Mouse (Mus musculus) heart, adult 2 months (tissue): ENCODE results near the gene Vps72. TPM values are rescaled to one million over a fixed set of nuclear protein-coding genes. Genes with fewer than 3 reads are reported as not detected.
A peak's percentile ranks its signal among the peaks of the same experiment; 100 is the strongest.

Experiments
- DNase-seq, 2 experiments: peaks; one replicate each; pipeline ENCODE4 v3.0.0; 2021
- H3K27ac ChIP-seq: fragments of 200-600 bp; 2 replicates; pipeline ENCODE4 v1.8.1; 2022
- H3K27me3 ChIP-seq: fragments of 200-500 bp; 2 replicates; pipeline ENCODE4 v1.6.1; 2012; ENCODE audit warnings: mild to moderate bottlenecking, low read length, inconsistent platforms, mixed read lengths; ENCODE audit not compliant: control insufficient read depth, insufficient read depth
- H3K36me3 ChIP-seq: fragments of 200-500 bp; 2 replicates; pipeline ENCODE4 v1.6.1; 2012; ENCODE audit warnings: low read length, inconsistent platforms; ENCODE audit not compliant: control insufficient read depth, insufficient read depth
- H3K4me1 ChIP-seq: fragments of 200-500 bp; 2 replicates; pipeline ENCODE4 v1.6.1; 2011; ENCODE audit warnings: low read length; ENCODE audit not compliant: control insufficient read depth, insufficient read depth
- H3K4me3 ChIP-seq: fragments of 200-600 bp; 2 replicates; pipeline ENCODE4 v1.8.1; 2022
- H3K79me2 ChIP-seq: fragments of 200-500 bp; replicated peaks from 2 replicates; pipeline ENCODE4 v1.6.1; 2012; ENCODE audit warnings: mild to moderate bottlenecking, inconsistent platforms, low read length, moderate library complexity, mixed read lengths; ENCODE audit not compliant: control insufficient read depth, insufficient read depth
- H3K9ac ChIP-seq: fragments of 200-500 bp; 2 replicates; pipeline ENCODE4 v1.6.1; 2012; ENCODE audit warnings: low read depth, mild to moderate bottlenecking, control low read depth, inconsistent platforms, low read length, mixed read lengths
- CTCF ChIP-seq: fragments of 200-600 bp; IDR thresholded peaks from 2 replicates; pipeline ENCODE4 v1.8.1; 2022; ENCODE audit warnings: antibody characterized with exemption, mild to moderate bottlenecking, moderate library complexity
- EP300 ChIP-seq: fragments of 200-500 bp; IDR thresholded peaks from 2 replicates; pipeline ENCODE4 v1.6.1; 2011; ENCODE audit warnings: low read depth, low read length, control low read depth; ENCODE audit not compliant: insufficient read depth
- POLR2A ChIP-seq: fragments of 200-500 bp; IDR thresholded peaks from 2 replicates; pipeline ENCODE4 v1.6.1; 2011; ENCODE audit warnings: mild to moderate bottlenecking, low read depth, low read length, control low read depth; ENCODE audit not compliant: insufficient read depth
- WGBS: fragments of 180-500 bp; shearing (Covaris S2); methylation state at CpG from one replicate; pipeline ENCODE4 v1.1.7; 2018; 5-methylcytosine and 5-hydroxymethylcytosine counted together
- intact Hi-C: fragments of 180-260 bp; cut with DNase I; formaldehyde crosslinking; loops from one replicate; pipeline ENCODE4 v1.15.1; 2025
- polyA plus RNA-seq: library from polyadenylated mRNA; depleted of rRNA; stranded (reverse); fragments of >200 nt; gene quantifications from 2 replicates; pipeline ENCODE4 v1.2.3, GENCODE M21; 2012
- total RNA-seq, 2 experiments: library from RNA; stranded (reverse); gene quantifications; 2 replicates each; pipeline ENCODE4 v1.2.3; 2021

The Vps72 gene
- total and polyA plus RNA-seq, 3 experiments = 31.8 to 36.5 (median 34.5) TPM

DNA sequence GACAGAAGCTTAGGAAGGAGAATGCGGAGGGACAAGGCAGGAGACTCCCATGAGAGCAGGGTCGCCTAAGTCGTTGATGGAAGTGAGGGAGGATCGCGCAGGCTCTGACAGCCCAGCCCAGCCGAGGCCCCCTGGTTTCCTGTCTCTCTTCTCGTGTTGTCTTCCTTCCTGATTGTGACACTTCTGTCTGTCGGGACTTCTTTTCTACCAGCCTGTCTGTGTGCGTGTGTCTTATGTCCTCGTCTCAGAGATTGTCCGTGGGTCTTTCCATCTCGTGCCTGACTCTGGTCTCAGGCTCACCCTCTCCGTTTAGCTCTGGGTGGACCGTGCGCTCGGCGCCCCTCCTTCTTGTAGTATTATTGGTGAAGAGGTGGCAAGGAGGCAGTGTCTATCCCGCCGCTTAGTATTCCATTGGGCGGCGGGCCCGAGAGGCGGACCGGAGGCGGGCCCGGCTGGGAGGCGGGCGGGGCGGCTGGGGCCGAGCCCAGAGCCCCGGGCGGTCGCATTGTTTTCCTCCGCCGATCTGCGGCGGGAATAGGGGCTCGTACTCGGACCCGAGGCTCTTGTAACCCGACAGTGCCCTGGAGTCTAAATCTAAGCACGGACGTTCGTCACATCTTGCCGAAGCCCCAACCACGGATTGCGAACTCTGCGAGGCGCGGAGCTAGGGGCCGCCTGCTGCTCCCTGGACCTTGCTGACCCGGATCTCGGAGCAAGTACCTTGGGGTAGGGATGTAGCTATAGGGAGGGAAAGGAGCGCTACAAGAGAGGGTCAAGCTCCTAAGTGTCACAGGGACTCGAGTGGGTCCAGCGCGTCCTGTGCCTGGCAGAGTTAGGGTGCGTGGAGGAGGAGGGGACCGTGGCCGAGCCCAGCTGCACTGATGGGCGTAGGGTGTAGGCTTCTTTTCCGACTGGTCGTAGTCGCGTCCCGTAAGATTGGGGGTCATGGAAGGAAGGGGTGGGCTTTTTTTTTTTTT is 49.5 kb downstream of the Vps72 start, which contains the start of gene Sema6c:
Gene Sema6c (plus strand): TSS at position 471 of the 977 bp plus-strand sequence.
- intact Hi-C loops = loop anchor here (2.0 kb wide), 2 partner anchors 17 to 53 kb away; partner anchors contain the start of genes Pip5k1a and Tnfaip8l2
- Histone ChIP-seq H3K27me3 (no peaks in the 10 kb centered on the region), H3K79me2 (no peaks in the 10 kb centered on the region), H3K27ac (peak within 1 kb of the TSS; percentile 52), H3K36me3 (no peaks in the 10 kb centered on the region), H3K9ac (peak within 1 kb of the TSS; percentile 73), H3K4me1 (peaks cover 5% of the 10 kb centered on the region), H3K4me3 (peak within 1 kb of the TSS; percentile 89)
- WGBS = under 1% methylated on average over 66 of the region's 66 CpGs
- DNase-seq = peak; percentile 93
- no peak for TF ChIP-seq CTCF
- peak; percentile 87 for TF ChIP-seq POLR2A
- 0 out of 2 replicates have a peak, but pooled peaks have one; percentile 19 for TF ChIP-seq EP300

DNA sequence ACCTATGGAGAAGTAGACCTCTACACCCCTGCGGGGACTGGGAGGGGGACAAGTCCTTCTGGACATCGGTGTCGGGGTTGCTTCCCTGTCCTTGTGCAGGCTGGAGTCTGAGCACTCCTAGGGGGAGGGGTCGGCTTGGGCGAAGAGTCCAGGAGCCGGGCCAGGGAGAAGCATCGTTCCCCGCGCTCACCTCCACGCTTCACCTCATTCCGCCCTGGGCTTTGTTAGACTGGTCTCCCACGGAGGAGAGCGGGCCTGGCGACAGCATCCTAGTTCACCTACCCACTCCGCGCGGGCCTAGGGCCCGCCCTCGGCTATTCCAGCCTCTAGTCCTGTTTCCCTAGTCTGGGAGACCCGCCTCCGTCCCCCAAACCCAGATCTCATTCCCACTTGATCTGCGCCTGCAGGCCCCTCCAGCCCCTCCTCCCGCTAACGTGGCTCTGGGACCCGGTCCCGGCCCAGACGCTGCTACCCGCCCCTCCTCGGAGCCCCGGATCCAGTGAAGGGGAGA is 50.3 kb downstream of the Vps72 start:
- TF ChIP-seq CTCF = no peak
- no peak for TF ChIP-seq EP300
- no peak for TF ChIP-seq POLR2A

DNA sequence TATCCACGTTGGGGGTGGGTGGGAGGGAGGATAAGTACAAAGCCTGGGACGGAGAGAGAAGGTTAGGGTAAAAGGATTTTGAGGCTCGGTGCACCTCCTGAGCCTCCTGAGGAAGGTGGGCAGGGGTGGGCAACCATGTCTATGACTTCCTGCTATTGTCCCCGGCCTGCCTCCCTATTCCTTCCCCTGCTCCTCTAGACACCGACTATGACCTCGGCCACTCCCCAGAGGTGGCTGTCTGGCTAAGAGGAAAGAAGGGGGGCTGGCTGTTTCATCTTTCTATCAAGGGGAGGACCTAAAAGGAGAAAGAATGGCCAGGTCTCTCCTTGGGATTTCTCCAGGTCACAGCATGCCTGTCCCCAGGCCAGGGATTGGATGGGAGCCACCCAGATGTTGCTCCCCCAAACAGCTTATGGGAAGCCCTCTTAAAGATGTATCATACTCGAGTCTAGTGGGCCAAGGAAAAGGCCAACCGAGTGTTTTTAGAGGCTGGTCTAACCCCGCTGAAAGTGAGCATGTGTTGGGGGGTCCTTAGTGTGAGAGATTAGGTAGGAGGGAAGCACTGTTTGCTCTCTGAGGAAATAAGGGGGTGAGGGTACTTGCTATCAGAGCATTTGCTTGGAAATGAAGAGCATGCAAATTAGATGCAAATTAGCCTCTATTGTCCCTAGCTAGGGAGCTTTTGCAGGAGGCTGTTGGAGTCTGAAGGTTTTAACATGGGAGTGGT is 51.0 kb downstream of the Vps72 start:
- no peak for DNase-seq
- Histone ChIP-seq H3K4me1 (peaks cover 5% of the 10 kb centered on the region), H3K9ac (no peak overlapping the region), H3K36me3 (no peaks in the 10 kb centered on the region), H3K4me3 (peak overlapping the region; percentile 89), H3K27me3 (no peaks in the 10 kb centered on the region), H3K79me2 (no peaks in the 10 kb centered on the region), H3K27ac (no peak overlapping the region)
- TF ChIP-seq EP300 = no peak
- no peak for TF ChIP-seq CTCF
- TF ChIP-seq POLR2A = no peak
- intact Hi-C loops = loop anchor here (2.0 kb wide), 2 partner anchors 19 to 55 kb away; partner anchors contain the start of genes Pip5k1a and Tnfaip8l2
- 30% methylated on average over 9 of the region's 9 CpGs for WGBS

More for the DNA sequence above, 50.3 kb downstream of the Vps72 start:
- Histone ChIP-seq H3K4me1 (peaks cover 5% of the 10 kb centered on the region), H3K27ac (no peak overlapping the region), H3K4me3 (peak overlapping the region; percentile 89), H3K36me3 (no peaks in the 10 kb centered on the region), H3K27me3 (no peaks in the 10 kb centered on the region), H3K79me2 (no peaks in the 10 kb centered on the region), H3K9ac (peak overlapping the region; percentile 73)
- peak; percentile 20 to 43 for DNase-seq
- 8% methylated on average over 30 of the region's 30 CpGs for WGBS
- intact Hi-C loops = loop anchor here (2.0 kb wide), 2 partner anchors 18 to 54 kb away; partner anchors contain the start of genes Pip5k1a and Tnfaip8l2

DNA sequence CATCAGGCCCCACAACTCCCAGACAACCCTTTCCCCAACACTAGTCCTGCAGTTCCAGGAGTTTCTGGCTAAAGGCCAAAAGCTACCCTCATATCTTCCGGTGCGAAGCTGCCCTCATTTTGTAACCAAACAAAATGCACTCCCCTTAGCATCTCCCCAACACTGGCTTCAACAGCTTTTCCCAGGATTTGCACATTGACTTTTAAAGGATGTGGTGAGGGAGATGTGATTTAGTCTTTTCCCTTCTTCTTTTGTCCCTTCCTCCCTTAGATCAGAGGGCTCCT is 51.5 kb downstream of the Vps72 start:
- no peaks in the 10 kb centered on the region for H3K79me2 ChIP-seq
- TF ChIP-seq EP300 (no peak), POLR2A (no peak), CTCF (no peak)
- WGBS = 51% methylated on average over 2 of the region's 2 CpGs
- H3K9ac ChIP-seq = no peak overlapping the region
- no peak overlapping the region for H3K27ac ChIP-seq
- no peak for DNase-seq
- H3K4me3 ChIP-seq = no peak overlapping the region
- peaks cover 5% of the 10 kb centered on the region for H3K4me1 ChIP-seq
- no peaks in the 10 kb centered on the region for H3K27me3 ChIP-seq
- H3K36me3 ChIP-seq = no peaks in the 10 kb centered on the region
- intact Hi-C loops = no loop called here

DNA sequence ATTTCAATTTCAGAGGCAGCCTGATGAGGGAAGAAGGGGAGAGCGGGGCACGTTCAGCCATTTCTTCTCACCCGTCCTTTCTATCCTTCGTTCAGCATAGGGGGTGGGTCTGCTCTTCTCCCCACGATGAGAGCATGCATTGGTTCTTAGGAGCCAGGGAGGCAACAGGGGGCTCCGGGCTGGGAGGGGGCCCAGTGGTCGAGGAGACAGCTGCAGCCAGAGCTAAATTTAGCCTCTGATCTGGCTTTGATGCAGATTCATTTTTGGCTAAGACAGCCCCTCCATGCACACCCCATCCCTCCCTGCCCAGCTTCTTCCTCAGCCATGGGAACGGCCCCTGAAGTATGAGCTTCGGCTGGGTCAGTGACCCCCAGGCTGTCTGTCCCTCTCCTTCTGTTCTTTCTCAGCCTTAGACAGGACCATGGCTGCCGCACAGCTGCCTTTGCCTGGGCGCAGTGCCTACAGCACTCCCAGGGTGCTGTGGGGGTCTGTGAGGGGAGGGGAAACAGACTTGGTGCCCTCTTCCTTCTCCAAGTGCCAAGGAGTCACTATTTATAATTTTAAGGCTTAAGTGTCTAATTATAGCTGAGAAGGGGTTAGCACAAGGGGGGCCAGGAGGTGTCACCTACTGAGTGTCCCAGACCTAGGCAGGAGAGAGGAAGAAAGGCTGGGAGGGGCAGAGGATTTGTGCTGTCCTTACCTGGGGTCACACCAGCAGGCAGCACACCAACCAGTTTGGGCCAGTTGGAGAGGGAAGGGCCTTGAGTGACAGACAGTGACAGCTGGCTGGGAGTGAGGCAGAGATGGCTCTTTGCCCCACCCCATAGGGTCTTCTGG is 52.8 kb downstream of the Vps72 start:
- 53% methylated on average over 11 of the region's 11 CpGs for WGBS
- H3K27me3 ChIP-seq = no peaks in the 10 kb centered on the region
- no peak for DNase-seq
- H3K9ac ChIP-seq = peak overlapping the region; percentile 24; the same call in 1 of the 2 replicates
- intact Hi-C loops = no loop called here
- H3K4me1 ChIP-seq = peaks cover 5% of the 10 kb centered on the region
- TF ChIP-seq POLR2A (no peak), EP300 (no peak; the same call in 1 of the 2 replicates), CTCF (no peak)
- H3K36me3 ChIP-seq = no peaks in the 10 kb centered on the region
- no peak overlapping the region; the same call in 1 of the 2 replicates for H3K27ac ChIP-seq
- no peak overlapping the region for H3K4me3 ChIP-seq
- no peaks in the 10 kb centered on the region for H3K79me2 ChIP-seq
